Mouse (Mus musculus) MEL (cell line): ENCODE results near the gene Aatk. TPM values are rescaled to one million over a fixed set of nuclear protein-coding genes. Genes with fewer than 3 reads are reported as not detected.

Experiments
- DNase-seq: peaks from one replicate; pipeline ENCODE4 v3.0.0; 2011; ENCODE audit warnings: low read depth, low spot score
- H3K27ac ChIP-seq: 2 replicates; pipeline ENCODE4 v1.5.1; 2012; ENCODE audit warnings: low read depth, mild to moderate bottlenecking, control low read depth, low read length, moderate library complexity; ENCODE audit not compliant: control insufficient read depth
- H3K27me3 ChIP-seq, 2 experiments: fragments of 150-350 bp in 1 of 2; sonication (generic) in 1 of 2; 2 replicates each; pipeline ENCODE4 v1.6.1; 2012; ENCODE audit warnings: low read length in 2 of 2, mild to moderate bottlenecking in 2 of 2, improper control_type of control experiment in 1 of 2, moderate library complexity in 1 of 2; ENCODE audit not compliant: insufficient read depth in 2 of 2, control insufficient read depth in 1 of 2
- H3K36me3 ChIP-seq, 2 experiments: 2 replicates each; pipeline ENCODE4 v1.6.1; 2012 to 2014; ENCODE audit warnings: low read length in 2 of 2, improper control_type of control experiment in 1 of 2, inconsistent platforms in 1 of 2, mild to moderate bottlenecking in 1 of 2; ENCODE audit not compliant: insufficient read depth in 2 of 2, control insufficient read depth in 1 of 2
- H3K4me1 ChIP-seq, 2 experiments: fragments of 150-350 bp in 1 of 2; sonication (generic) in 1 of 2; 2 replicates each; pipeline ENCODE4 v1.6.1; 2012; ENCODE audit warnings: low read length in 2 of 2, improper control_type of control experiment in 1 of 2, mild to moderate bottlenecking in 1 of 2; ENCODE audit not compliant: insufficient read depth in 2 of 2, control insufficient read depth in 1 of 2
- H3K4me3 ChIP-seq, 2 experiments: fragments of 150-350 bp in 1 of 2; sonication (generic) in 1 of 2; 2 replicates each; pipeline ENCODE4 v1.5.1; 2012; ENCODE audit warnings: low read depth in 2 of 2, low read length in 2 of 2, mild to moderate bottlenecking in 2 of 2, moderate library complexity in 2 of 2, control low read depth in 1 of 2, improper control_type of control experiment in 1 of 2; ENCODE audit not compliant: control insufficient read depth in 1 of 2, insufficient read depth in 1 of 2
- H3K79me2 ChIP-seq: 2 replicates; pipeline ENCODE4 v1.6.1; 2012; ENCODE audit warnings: mild to moderate bottlenecking, low read length, moderate library complexity; ENCODE audit not compliant: control insufficient read depth, poor library complexity, insufficient read depth
- H3K9ac ChIP-seq: 2 replicates; pipeline ENCODE4 v1.6.1; 2012; ENCODE audit warnings: low read depth, mild to moderate bottlenecking, control low read depth, low read length, moderate library complexity; ENCODE audit not compliant: control insufficient read depth, poor library complexity, severe bottlenecking
- H3K9me3 ChIP-seq: fragments of 150-350 bp; sonication (generic); replicated peaks from 2 replicates; pipeline ENCODE4 v1.6.1; 2012; ENCODE audit warnings: mild to moderate bottlenecking, low read length, improper control_type of control experiment, moderate library complexity; ENCODE audit not compliant: insufficient read depth
- BHLHE40 ChIP-seq: IDR thresholded peaks from 2 replicates; pipeline ENCODE4 v1.6.1; 2012; ENCODE audit warnings: low read depth, mild to moderate bottlenecking, inconsistent platforms, low read length, improper control_type of control experiment, borderline replicate concordance
- CHD1 ChIP-seq: IDR thresholded peaks from 2 replicates; pipeline ENCODE4 v1.6.1; 2012; ENCODE audit warnings: low read depth, mild to moderate bottlenecking, inconsistent platforms, low read length, improper control_type of control experiment
- CTCF ChIP-seq, 3 experiments: IDR thresholded peaks in 2 of 3; conservative IDR thresholded peaks in 1 of 3; 2 replicates each; pipeline ENCODE4 v1.5.1; 2011 to 2012; ENCODE audit warnings: low read length in 3 of 3, low read depth in 2 of 3, mild to moderate bottlenecking in 2 of 3, improper control_type of control experiment in 1 of 3, inconsistent platforms in 1 of 3, mixed read lengths in 1 of 3, moderate library complexity in 1 of 3; ENCODE audit not compliant: control insufficient read depth in 1 of 3, insufficient read depth in 1 of 3, poor library complexity in 1 of 3, severe bottlenecking in 1 of 3
- E2F4 ChIP-seq: IDR thresholded peaks from 2 replicates; pipeline ENCODE4 v1.6.1; 2011; ENCODE audit warnings: low read depth, low read length, improper control_type of control experiment, borderline replicate concordance
- ELF1 ChIP-seq: IDR thresholded peaks from 2 replicates; pipeline ENCODE4 v1.6.1; 2014; ENCODE audit warnings: low read depth, mild to moderate bottlenecking, inconsistent platforms, low read length, improper control_type of control experiment, moderate library complexity
- ETS1 ChIP-seq: IDR thresholded peaks from 2 replicates; pipeline ENCODE4 v1.6.1; 2012; ENCODE audit warnings: low read depth, mild to moderate bottlenecking, inconsistent platforms, low read length, improper control_type of control experiment, moderate library complexity
- GATA1 ChIP-seq: IDR thresholded peaks from 2 replicates; pipeline ENCODE4 v1.6.1; 2011; ENCODE audit warnings: low read depth, low read length, improper control_type of control experiment
- HCFC1 ChIP-seq: IDR thresholded peaks from 2 replicates; pipeline ENCODE4 v1.6.1; 2012; ENCODE audit warnings: low read depth, mild to moderate bottlenecking, inconsistent platforms, low read length, improper control_type of control experiment, moderate library complexity
- JUND ChIP-seq: IDR thresholded peaks from 2 replicates; pipeline ENCODE4 v1.6.1; 2011; ENCODE audit warnings: low read depth, mild to moderate bottlenecking, improper control_type of control experiment, low read length
- KAT2A ChIP-seq: conservative IDR thresholded peaks from 2 replicates; pipeline ENCODE4 v1.6.1; 2012; ENCODE audit warnings: low read depth, low read length, improper control_type of control experiment, inconsistent platforms
- MAFK ChIP-seq: IDR thresholded peaks from 2 replicates; pipeline ENCODE4 v1.6.1; 2011; ENCODE audit warnings: low read depth, mild to moderate bottlenecking, low read length, improper control_type of control experiment, borderline replicate concordance
- MAZ ChIP-seq: IDR thresholded peaks from 2 replicates; pipeline ENCODE4 v1.6.1; 2012; ENCODE audit warnings: low read depth, mild to moderate bottlenecking, inconsistent platforms, low read length, improper control_type of control experiment
- MEF2A ChIP-seq: IDR thresholded peaks from 2 replicates; pipeline ENCODE4 v1.6.1; 2014; ENCODE audit warnings: low read depth, mild to moderate bottlenecking, inconsistent platforms, low read length, improper control_type of control experiment; ENCODE audit not compliant: poor library complexity, insufficient replicate concordance, severe bottlenecking; ENCODE audit errors: extremely low read depth
- MYB ChIP-seq: IDR thresholded peaks from 2 replicates; pipeline ENCODE4 v1.6.1; 2011; ENCODE audit warnings: mild to moderate bottlenecking, low read depth, low read length, improper control_type of control experiment
- POLR2A ChIP-seq, 2 experiments: IDR thresholded peaks; 2 replicates each; pipeline ENCODE4 v1.6.1; 2011 to 2012; ENCODE audit warnings: low read length in 2 of 2, mild to moderate bottlenecking in 2 of 2, control low read depth in 1 of 2, improper control_type of control experiment in 1 of 2, low read depth in 1 of 2, moderate library complexity in 1 of 2; ENCODE audit not compliant: control insufficient read depth in 1 of 2, insufficient read depth in 1 of 2, poor library complexity in 1 of 2
- POLR2AphosphoS2 ChIP-seq: IDR thresholded peaks from 2 replicates; pipeline ENCODE4 v1.6.1; 2011; ENCODE audit warnings: low read length, improper control_type of control experiment
- POLR2AphosphoS5 ChIP-seq: IDR thresholded peaks from 2 replicates; pipeline ENCODE4 v1.6.1; 2012; ENCODE audit warnings: low read depth, borderline replicate concordance, mild to moderate bottlenecking, inconsistent platforms, low read length, moderate library complexity, mixed read lengths
- RAD21 ChIP-seq: IDR thresholded peaks from 2 replicates; pipeline ENCODE4 v1.6.1; 2011; ENCODE audit warnings: mild to moderate bottlenecking, low read depth, low read length, improper control_type of control experiment
- SIN3A ChIP-seq: IDR thresholded peaks from 2 replicates; pipeline ENCODE4 v1.6.1; 2012; ENCODE audit warnings: low read length, improper control_type of control experiment, inconsistent platforms
- SMC3 ChIP-seq: IDR thresholded peaks from 2 replicates; pipeline ENCODE4 v1.6.1; 2011; ENCODE audit warnings: low read depth, low read length, improper control_type of control experiment
- TAL1 ChIP-seq: IDR thresholded peaks from 2 replicates; pipeline ENCODE4 v1.6.1; 2012; ENCODE audit warnings: mild to moderate bottlenecking, inconsistent platforms, low read length, moderate library complexity, mixed read lengths
- UBTF ChIP-seq: IDR thresholded peaks from 2 replicates; pipeline ENCODE4 v1.6.1; 2012; ENCODE audit warnings: low read depth, mild to moderate bottlenecking, inconsistent platforms, low read length, improper control_type of control experiment, moderate library complexity, borderline replicate concordance; ENCODE audit not compliant: insufficient read depth
- USF1 ChIP-seq: IDR thresholded peaks from 2 replicates; pipeline ENCODE4 v1.6.1; 2014; ENCODE audit warnings: low read depth, mild to moderate bottlenecking, inconsistent platforms, low read length, improper control_type of control experiment, moderate library complexity
- ZC3H11A ChIP-seq: IDR thresholded peaks from 2 replicates; pipeline ENCODE4 v1.6.1; 2012; ENCODE audit warnings: low read depth, mild to moderate bottlenecking, inconsistent platforms, low read length, improper control_type of control experiment
- ZKSCAN1 ChIP-seq: IDR thresholded peaks from 2 replicates; pipeline ENCODE4 v1.6.1; 2012; ENCODE audit warnings: low read depth, mild to moderate bottlenecking, inconsistent platforms, low read length, improper control_type of control experiment, moderate library complexity
- ZNF384 ChIP-seq: IDR thresholded peaks from 2 replicates; pipeline ENCODE4 v1.6.1; 2012; ENCODE audit warnings: low read depth, mild to moderate bottlenecking, inconsistent platforms, low read length, improper control_type of control experiment
- polyA plus RNA-seq, 2 experiments: library from polyadenylated mRNA; stranded (reverse) in 1 of 2; unstranded in 1 of 2; fragments of >175 nt in 1 of 2; fragments of >200 nt in 1 of 2; gene quantifications; 2 replicates each; pipeline versions ENCODE4 v1.2.1 to v1.2.4; 2012; ENCODE audit warnings: low replicate concordance in 2 of 2, low read depth in 1 of 2; ENCODE audit not compliant: insufficient read length in 2 of 2, insufficient read depth in 1 of 2, missing spikeins in 1 of 2
- total RNA-seq: library from RNA; depleted of rRNA; stranded (reverse); fragments of 300-350 nt; gene quantifications from 2 replicates; pipeline ENCODE4 v1.2.3, GENCODE M21; 2012

The Aatk gene
- total and polyA plus RNA-seq, 3 experiments, result 0.04 TPM; not detected in 2

- DNase-seq, result no peak
- Histone ChIP-seq H3K4me3 (no peak overlapping the region), H3K9me3 (no peaks in the 10 kb centered on the region), H3K79me2 (no peaks in the 10 kb centered on the region), H3K36me3 (no peaks in the 10 kb centered on the region), H3K27ac (no peak overlapping the region), H3K27me3 (peaks cover 5 to 7% of the 10 kb centered on the region in 2 experiments), H3K4me1 (no peaks in the 10 kb centered on the region), H3K9ac (no peak overlapping the region)
- TF ChIP-seq ELF1 (no peak), POLR2A (IDR thresholded peaks at IDR 0.05; ENCODE audit: control insufficient read depth in 1 of 2, insufficient read depth in 1 of 2, low read depth in 1 of 2, low read length in 2 of 2, poor library complexity in 1 of 2) (no peak), MEF2A (no peak), MYB (no peak), RAD21 (no peak), CTCF (IDR thresholded peaks at IDR 0.05 in 2 of 3, conservative IDR thresholded peaks at IDR 0.05 in 1 of 3; ENCODE audit: control insufficient read depth in 1 of 3, insufficient read depth in 1 of 3, low read depth in 2 of 3, low read length in 3 of 3, poor library complexity in 1 of 3, severe bottlenecking in 1 of 3) (no peak), POLR2AphosphoS2 (no peak), SIN3A (no peak), ZNF384 (no peak), ZC3H11A (no peak)
Measured at GRCm38 (mm10) chr11:120019542-120020440, 27.2 kb downstream of the Aatk start.

DNA sequence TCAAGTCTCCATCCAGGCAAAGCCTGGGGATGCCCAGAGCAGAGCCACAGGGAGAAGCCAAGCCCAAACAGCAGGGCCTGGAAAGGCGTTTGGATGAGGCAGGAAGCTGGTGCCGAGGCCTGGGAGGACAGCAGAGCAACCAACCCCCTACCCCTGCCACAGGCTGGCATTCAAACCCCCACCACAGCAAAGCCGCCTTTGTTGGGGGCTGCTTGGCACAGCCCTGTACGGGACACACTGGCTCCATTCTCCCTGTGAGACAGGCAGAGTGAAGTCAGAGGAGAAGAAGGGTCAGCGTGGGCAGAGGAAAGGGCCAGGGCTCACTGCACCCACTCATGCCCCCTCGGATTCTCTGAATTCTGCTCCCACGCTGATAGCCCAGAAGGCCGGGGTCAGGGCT is 30.0 kb downstream of the Aatk start:
- Histone ChIP-seq H3K9ac (no peak overlapping the region), H3K27ac (no peak overlapping the region), H3K27me3 (no peaks in the 10 kb centered on the region; a peak in 2 of 4 replicates), H3K79me2 (no peaks in the 10 kb centered on the region), H3K36me3 (no peaks in the 10 kb centered on the region), H3K4me3 (no peak overlapping the region), H3K9me3 (no peaks in the 10 kb centered on the region), H3K4me1 (no peaks in the 10 kb centered on the region)
- TF ChIP-seq ZKSCAN1, result no peak
- no peak for TF ChIP-seq CHD1
- no peak for TF ChIP-seq SMC3
- TF ChIP-seq ETS1, result no peak
- no peak for TF ChIP-seq UBTF
- no peak for TF ChIP-seq KAT2A
- no peak for TF ChIP-seq E2F4
- TF ChIP-seq MAZ, result no peak
- no peak for TF ChIP-seq TAL1
- TF ChIP-seq MYB, result no peak
- no peak for TF ChIP-seq BHLHE40
- no peak for TF ChIP-seq MEF2A
- no peak for TF ChIP-seq GATA1
- TF ChIP-seq MAFK, result no peak
- no peak for TF ChIP-seq POLR2AphosphoS5
- TF ChIP-seq JUND, result no peak
- TF ChIP-seq HCFC1, result no peak
- no peak for TF ChIP-seq USF1
- no peak for TF ChIP-seq SIN3A
- no peak for DNase-seq
